Mouse (Mus musculus) heart, embryonic 11.5 days (tissue): ENCODE measurements around the gene Naaladl1. TPM values are rescaled to one million over a fixed set of nuclear protein-coding genes. Genes with fewer than 3 reads are reported as not detected.

Experiments used
- ATAC-seq: fragments of 200-750 bp; cut with Nextera tagmentation; replicated peaks from 2 replicates; pipeline ENCODE4 v1.8.0; 2017; ENCODE audit warnings: moderate library complexity; ENCODE audit not compliant: insufficient number of reproducible peaks, low FRiP score, low TSS enrichment
- H3K27ac ChIP-seq: fragments of 300-500 bp; sonication (generic); 2 replicates; pipeline ENCODE4 v1.5.1; 2014; ENCODE audit warnings: mild to moderate bottlenecking, low read depth, low read length
- H3K27me3 ChIP-seq: fragments of 300-500 bp; sonication (generic); 2 replicates; pipeline ENCODE4 v1.6.1; 2014; ENCODE audit warnings: mild to moderate bottlenecking, low read length, mixed read lengths; ENCODE audit not compliant: control insufficient read depth, insufficient read depth
- H3K36me3 ChIP-seq: fragments of 300-500 bp; sonication (generic); 2 replicates; pipeline ENCODE4 v1.6.1; 2014; ENCODE audit warnings: mild to moderate bottlenecking, low read length, moderate library complexity, mixed read lengths; ENCODE audit not compliant: control insufficient read depth, insufficient read depth
- H3K4me1 ChIP-seq: fragments of 300-500 bp; sonication (generic); 2 replicates; pipeline ENCODE4 v1.6.1; 2014; ENCODE audit warnings: low read length; ENCODE audit not compliant: control insufficient read depth, insufficient read depth
- H3K4me2 ChIP-seq: fragments of 300-500 bp; sonication (generic); 2 replicates; pipeline ENCODE4 v1.6.1; 2014; ENCODE audit warnings: mild to moderate bottlenecking, moderate library complexity
- H3K4me3 ChIP-seq: fragments of 300-500 bp; sonication (generic); 2 replicates; pipeline ENCODE4 v1.5.1; 2014; ENCODE audit warnings: low read depth, low read length
- H3K9ac ChIP-seq: fragments of 300-500 bp; sonication (generic); 2 replicates; pipeline ENCODE4 v1.6.1; 2014; ENCODE audit warnings: mild to moderate bottlenecking, low read depth, low read length, moderate library complexity
- H3K9me3 ChIP-seq: fragments of 300-500 bp; sonication (generic); replicated peaks from 2 replicates; pipeline ENCODE4 v1.6.1; 2016; ENCODE audit warnings: low read length; ENCODE audit not compliant: control insufficient read depth
- WGBS: fragments of 180-500 bp; shearing (Covaris S2); extraction: QIAGEN DNeasy Blood & Tissue Kit; methylation state at CpG from one replicate; pipeline ENCODE4 v1.1.7; 2014; ENCODE audit not compliant: insufficient replicate concordance; 5-methylcytosine and 5-hydroxymethylcytosine counted together
- polyA plus RNA-seq: library from polyadenylated mRNA; unstranded; fragments of >200 nt; fragmentation: Nextera tagmentation; extraction: Ambion mirVana; gene quantifications from 2 replicates; pipeline ENCODE4 v1.2.1, GENCODE M21; 2014

The Naaladl1 gene
- polyA plus RNA-seq, 1 experiment from 2014 or later: 0.40 TPM

- Histone ChIP-seq H3K9ac (no peak overlapping the region; the same call in 1 of the 2 replicates), H3K4me3 (no peak overlapping the region), H3K4me2 (no peak overlapping the region), H3K27ac (no peak overlapping the region), H3K36me3 (no peaks in the 10 kb centered on the region), H3K27me3 (no peaks in the 10 kb centered on the region), H3K4me1 (peaks cover 34% of the 10 kb centered on the region), H3K9me3 (no peaks in the 10 kb centered on the region)
- 94% methylated on average over 6 of the region's 6 CpGs for whole genome bisulfite sequencing
- ATAC-seq: no peak
Observed at GRCm38 (mm10) chr19:6063081-6063480, 42.5 kb upstream of the Naaladl1 start.

- peaks cover 31% of the 10 kb centered on the region for H3K4me1 ChIP-seq
- peaks cover 17% of the 10 kb centered on the region for H3K36me3 ChIP-seq
- no peaks in the 10 kb centered on the region for H3K27me3 ChIP-seq
- H3K9ac ChIP-seq: peak overlapping the region; percentile 71
- peak overlapping the region; percentile 99 for H3K4me2 ChIP-seq
- peak overlapping the region; percentile 52 for H3K4me3 ChIP-seq
- H3K27ac ChIP-seq: no peak overlapping the region; the same call in 1 of the 2 replicates
- H3K9me3 ChIP-seq: no peaks in the 10 kb centered on the region
- ATAC-seq: 0 out of 2 replicates have a peak, but pooled peaks have one; percentile 0
- whole genome bisulfite sequencing: 33% methylated on average over 5 of the region's 5 CpGs
Observed at GRCm38 (mm10) chr19:6066571-6066970, 39.0 kb upstream of the Naaladl1 start.

- peak overlapping the region; percentile 71 for H3K9ac ChIP-seq
Observed at GRCm38 (mm10) chr19:6067011-6067723, 38.4 kb upstream of the Naaladl1 start.

DNA sequence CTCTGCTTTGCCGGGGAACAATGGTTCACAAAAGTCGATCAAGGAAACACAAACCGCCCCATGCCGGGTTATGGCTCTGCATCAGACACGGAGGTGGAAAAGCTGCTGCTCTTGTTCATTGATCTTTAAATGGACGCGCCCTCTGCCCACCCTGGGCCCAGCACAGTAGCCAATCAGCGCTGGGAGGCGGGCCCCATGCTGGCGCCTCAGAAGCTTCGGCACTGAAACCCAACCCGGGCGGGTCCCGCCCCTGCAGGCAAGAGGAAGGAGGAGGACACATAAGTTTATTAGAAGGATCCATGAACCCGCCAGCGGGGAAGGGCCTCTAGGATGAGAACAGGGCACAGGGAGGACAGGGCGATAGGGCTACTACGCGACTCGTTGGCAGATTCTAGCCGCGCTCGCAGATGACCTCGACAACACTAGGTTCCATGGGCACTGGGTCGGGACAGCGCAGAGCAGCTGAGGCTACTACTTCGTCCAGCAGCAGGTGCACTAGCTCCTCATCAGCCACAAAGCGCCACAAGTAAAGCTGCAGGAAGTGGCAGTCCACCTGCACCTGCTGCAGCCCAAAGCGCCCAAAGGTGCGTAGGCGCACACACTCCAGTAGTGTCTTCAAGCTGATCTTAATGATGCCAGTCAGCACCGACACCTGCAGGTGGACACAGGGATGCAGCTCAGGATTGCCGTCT is 37.7 kb upstream of the Naaladl1 start, which contains the start of gene Tm7sf2:
Tm7sf2 (minus strand) TSS at position 650 of the 692 bp plus-strand sequence.
- no peaks in the 10 kb centered on the region for H3K9me3 ChIP-seq
- peak; percentile 84 for ATAC-seq
- peaks cover 18% of the 10 kb centered on the region for H3K4me1 ChIP-seq
- no peaks in the 10 kb centered on the region for H3K27me3 ChIP-seq
- peak within 1 kb of the TSS; percentile 99 for H3K4me2 ChIP-seq
- H3K9ac ChIP-seq: peak within 1 kb of the TSS; percentile 71
- peak within 1 kb of the TSS; percentile 52 for H3K4me3 ChIP-seq
- H3K27ac ChIP-seq: peak within 1 kb of the TSS; percentile 57
- H3K36me3 ChIP-seq: peaks cover 17% of the 10 kb centered on the region
- 13% methylated on average over 33 of the region's 33 CpGs for WGBS

More at GRCm38 (mm10) chr19:6067011-6067723, 38.4 kb upstream of the Naaladl1 start:
- Histone ChIP-seq H3K4me1 (peaks cover 25% of the 10 kb centered on the region), H3K36me3 (peaks cover 17% of the 10 kb centered on the region), H3K27ac (peak overlapping the region; percentile 57), H3K27me3 (no peaks in the 10 kb centered on the region), H3K4me2 (peak overlapping the region; percentile 99), H3K4me3 (peak overlapping the region; percentile 52), H3K9me3 (no peaks in the 10 kb centered on the region)
- WGBS: 2% methylated on average over 30 of the region's 30 CpGs
- ATAC-seq: peak; percentile 43

GRCm38 (mm10) chr19:6068951-6069350 is 36.6 kb upstream of the Naaladl1 start:
- H3K27me3 ChIP-seq: no peaks in the 10 kb centered on the region
- H3K4me2 ChIP-seq: no peak overlapping the region
- no peak for ATAC-seq
- H3K27ac ChIP-seq: no peak overlapping the region
- H3K9ac ChIP-seq: no peak overlapping the region
- no peaks in the 10 kb centered on the region for H3K9me3 ChIP-seq
- H3K36me3 ChIP-seq: peaks cover 17% of the 10 kb centered on the region
- 75% methylated on average over 4 of the region's 4 CpGs for WGBS
- H3K4me3 ChIP-seq: no peak overlapping the region
- peaks cover 18% of the 10 kb centered on the region for H3K4me1 ChIP-seq

- WGBS: 87% methylated on average over 10 of the region's 10 CpGs
- no peak for ATAC-seq
Observed at GRCm38 (mm10) chr19:6069851-6070250, 35.7 kb upstream of the Naaladl1 start.

DNA sequence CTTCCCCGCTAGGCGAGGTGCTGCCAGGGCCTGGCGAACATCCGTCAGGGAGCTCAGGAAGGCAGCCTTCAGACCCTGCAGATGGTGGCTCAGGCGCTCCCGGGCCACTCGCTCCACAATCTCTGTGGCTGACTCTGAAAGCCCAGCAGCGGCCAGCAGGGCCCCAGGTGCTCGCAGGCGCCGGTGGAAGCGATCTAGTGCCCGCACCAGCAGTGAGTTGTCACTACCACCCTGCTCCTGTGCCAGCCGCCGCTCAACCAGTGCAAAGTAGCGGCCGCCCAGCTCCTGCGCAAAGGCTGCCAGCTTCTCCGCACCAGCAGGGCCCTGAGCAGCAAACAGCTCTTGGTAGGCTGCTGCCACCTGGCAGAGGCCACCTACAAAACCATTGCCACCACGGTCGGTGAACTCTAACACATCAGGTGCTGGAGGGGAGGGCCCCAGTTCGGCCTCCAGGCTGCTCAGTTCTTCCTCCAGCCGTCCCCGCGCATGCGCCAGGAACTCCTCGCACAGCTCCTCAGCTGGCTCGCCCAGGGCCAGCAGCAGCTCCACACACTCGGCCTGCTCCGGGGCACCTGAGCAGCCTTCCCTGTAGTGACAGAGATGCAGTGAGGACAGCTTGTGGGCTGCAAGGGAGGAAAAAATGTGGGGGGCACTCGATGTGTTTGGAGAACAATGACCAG is 34.9 kb upstream of the Naaladl1 start:
- WGBS: 85% methylated on average over 31 of the region's 31 CpGs

More at GRCm38 (mm10) chr19:6069851-6070250, 35.7 kb upstream of the Naaladl1 start:
- Histone ChIP-seq H3K9ac (no peak overlapping the region), H3K36me3 (peaks cover 17% of the 10 kb centered on the region), H3K9me3 (no peaks in the 10 kb centered on the region), H3K4me2 (no peak overlapping the region), H3K4me3 (no peak overlapping the region), H3K27me3 (no peaks in the 10 kb centered on the region), H3K27ac (no peak overlapping the region), H3K4me1 (peaks cover 18% of the 10 kb centered on the region)

GRCm38 (mm10) chr19:6071261-6071660 is 34.3 kb upstream of the Naaladl1 start:
- 89% methylated on average over 19 of the region's 19 CpGs for WGBS
- peaks cover 22% of the 10 kb centered on the region for H3K4me1 ChIP-seq
- no peak overlapping the region for H3K4me2 ChIP-seq
- H3K36me3 ChIP-seq: peaks cover 17% of the 10 kb centered on the region
- no peaks in the 10 kb centered on the region for H3K9me3 ChIP-seq
- H3K27ac ChIP-seq: no peak overlapping the region
- no peaks in the 10 kb centered on the region for H3K27me3 ChIP-seq
- no peak overlapping the region for H3K9ac ChIP-seq
- ATAC-seq: no peak
- H3K4me3 ChIP-seq: no peak overlapping the region

More for the DNA sequence above, 34.9 kb upstream of the Naaladl1 start:
- Histone ChIP-seq H3K4me2 (no peak overlapping the region), H3K27ac (no peak overlapping the region), H3K36me3 (peaks cover 17% of the 10 kb centered on the region), H3K9ac (no peak overlapping the region), H3K27me3 (no peaks in the 10 kb centered on the region), H3K4me3 (no peak overlapping the region), H3K9me3 (no peaks in the 10 kb centered on the region), H3K4me1 (peaks cover 18% of the 10 kb centered on the region)
- ATAC-seq: no peak
